Mouse (Mus musculus): ENCODE measurements at regions not wholly inside any gene's neighbourhood (a gene's known extent, or its start where the extent isn't known, plus 50 kb on each side); places are given as distances from the start of the nearest gene placed in this dataset.

DNA sequence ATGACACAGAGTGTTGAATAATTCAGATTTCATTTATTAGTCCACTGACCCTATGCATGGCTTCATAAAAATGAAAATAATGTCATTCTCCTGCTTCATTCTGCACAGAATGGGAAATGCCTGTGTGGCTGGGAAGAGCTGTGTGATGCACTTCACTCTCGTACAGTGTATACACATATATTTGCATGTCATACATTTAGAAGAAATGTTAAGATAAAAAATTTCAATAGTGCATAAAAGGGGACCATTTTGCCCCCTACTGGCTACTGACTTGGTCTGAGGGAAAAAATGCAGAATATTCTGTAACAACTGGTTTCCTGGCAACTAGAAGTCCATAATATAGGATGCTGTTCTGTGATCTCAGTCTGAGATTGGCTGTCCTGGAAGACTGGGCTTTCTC lies 580.5 kb downstream of the Zfp352 start:
- TF ChIP-seq POLR2A (IDR thresholded peaks at IDR 0.05; ENCODE audit: control insufficient read depth, low read depth, low read length) (no peak), CTCF (IDR thresholded peaks at IDR 0.05; ENCODE audit: control insufficient read depth, insufficient read depth, insufficient replicate concordance, low read depth, low read length) (no peak)

Data from testis, adult 2 months (tissue).